Mouse (Mus musculus) midbrain, embryonic 11.5 days (tissue): Measurements from ENCODE around the gene Prrt3. TPM values are rescaled to one million over a fixed set of nuclear protein-coding genes. Genes with fewer than 3 reads are reported as not detected.

Source experiments
- ATAC-seq: fragments of 200-750 bp; cut with Nextera tagmentation; 2 replicates; pipeline ENCODE4 v1.8.0; 2017; ENCODE audit warnings: moderate TSS enrichment, moderate library complexity; ENCODE audit not compliant: low FRiP score
- DNase-seq: peaks from one replicate; pipeline ENCODE4 v3.0.0; 2015; ENCODE audit warnings: low spot score; ENCODE audit errors: missing footprints
- H3K27ac ChIP-seq: fragments of 300-500 bp; sonication (generic); 2 replicates; pipeline ENCODE4 v1.5.1; 2014; ENCODE audit warnings: low read depth, low read length
- H3K27me3 ChIP-seq: fragments of 300-500 bp; sonication (generic); 2 replicates; pipeline ENCODE4 v1.6.1; 2014; ENCODE audit warnings: mild to moderate bottlenecking, low read length, moderate library complexity, mixed read lengths; ENCODE audit not compliant: control insufficient read depth, insufficient read depth
- H3K36me3 ChIP-seq: fragments of 300-500 bp; sonication (generic); 2 replicates; pipeline ENCODE4 v1.6.1; 2014; ENCODE audit warnings: mild to moderate bottlenecking, low read length, moderate library complexity, mixed read lengths; ENCODE audit not compliant: control insufficient read depth, insufficient read depth
- H3K4me1 ChIP-seq: fragments of 300-500 bp; sonication (generic); 2 replicates; pipeline ENCODE4 v1.6.1; 2014; ENCODE audit warnings: low read length; ENCODE audit not compliant: control insufficient read depth, insufficient read depth
- H3K4me2 ChIP-seq: fragments of 300-500 bp; sonication (generic); 2 replicates; pipeline ENCODE4 v1.6.1; 2014; ENCODE audit warnings: mild to moderate bottlenecking, moderate library complexity
- H3K4me3 ChIP-seq: fragments of 300-500 bp; sonication (generic); 2 replicates; pipeline ENCODE4 v1.5.1; 2014; ENCODE audit warnings: low read depth, low read length
- H3K9ac ChIP-seq: fragments of 300-500 bp; sonication (generic); 2 replicates; pipeline ENCODE4 v1.6.1; 2014; ENCODE audit warnings: low read length
- H3K9me3 ChIP-seq: fragments of 300-500 bp; sonication (generic); 2 replicates; pipeline ENCODE4 v1.6.1; 2016; ENCODE audit warnings: low read length; ENCODE audit not compliant: control insufficient read depth
- WGBS: fragments of 180-500 bp; shearing (Covaris S2); extraction: QIAGEN DNeasy Blood & Tissue Kit; methylation state at CpG from one replicate; pipeline ENCODE4 v1.1.7; 2014; 5-methylcytosine and 5-hydroxymethylcytosine counted together
- polyA plus RNA-seq: library from polyadenylated mRNA; unstranded; fragments of >200 nt; fragmentation: Nextera tagmentation; extraction: Ambion mirVana; gene quantifications from 2 replicates; pipeline ENCODE4 v1.2.1, GENCODE M21; 2014

Prrt3 gene
- polyA plus RNA-seq, 1 experiment from 2014 or later, result 0.97 TPM

DNA sequence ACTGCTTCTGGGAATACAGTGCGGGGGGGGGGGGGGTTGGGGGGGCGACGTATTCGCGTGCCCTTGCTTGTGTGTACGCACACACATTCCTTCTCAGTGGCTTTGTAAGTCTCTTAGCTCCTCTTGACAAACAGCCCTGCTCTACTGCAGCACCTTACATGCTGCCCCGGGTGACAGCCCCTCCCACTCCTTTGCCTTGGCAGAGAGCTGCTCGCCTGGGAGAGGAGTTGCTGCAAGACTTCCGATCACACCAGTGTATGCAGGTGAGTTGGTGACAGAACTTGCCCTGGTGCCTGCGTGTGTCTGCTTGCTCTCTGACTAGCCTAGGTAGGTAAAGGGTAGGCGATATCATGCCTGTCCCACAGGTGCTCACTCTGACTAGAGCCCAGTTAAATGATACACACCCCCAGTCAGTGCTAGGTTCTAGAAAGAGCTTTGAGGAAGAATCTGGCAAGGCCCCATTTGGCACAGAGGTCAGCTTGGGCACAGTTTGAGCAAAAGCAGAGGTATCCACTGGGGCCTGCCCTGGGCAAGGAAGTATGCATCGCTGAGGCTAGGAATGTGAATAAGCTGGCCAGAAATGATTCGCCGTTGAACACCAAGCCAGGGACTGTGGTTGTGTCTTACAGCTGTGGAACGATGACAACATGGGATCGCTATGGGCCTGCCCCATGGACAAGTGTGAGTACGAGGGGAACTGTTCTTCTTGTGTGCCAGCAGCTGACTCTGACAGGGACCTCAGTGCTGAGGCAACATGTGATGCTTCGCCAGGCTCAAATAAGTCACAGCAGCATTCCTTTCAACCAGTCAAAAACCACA is 21.0 kb downstream of the Prrt3 start:
- Histone ChIP-seq H3K4me1 (peaks cover 21% of the 10 kb centered on the region), H3K9ac (no peak overlapping the region), H3K9me3 (no peaks in the 10 kb centered on the region), H3K4me2 (no peak overlapping the region), H3K27ac (no peak overlapping the region), H3K4me3 (no peak overlapping the region), H3K36me3 (no peaks in the 10 kb centered on the region), H3K27me3 (no peaks in the 10 kb centered on the region; the same call in 1 of the 2 replicates)
- DNase-seq (no peak), ATAC-seq (no peak)
- WGBS, result 63% methylated on average over 18 of the region's 18 CpGs

DNA sequence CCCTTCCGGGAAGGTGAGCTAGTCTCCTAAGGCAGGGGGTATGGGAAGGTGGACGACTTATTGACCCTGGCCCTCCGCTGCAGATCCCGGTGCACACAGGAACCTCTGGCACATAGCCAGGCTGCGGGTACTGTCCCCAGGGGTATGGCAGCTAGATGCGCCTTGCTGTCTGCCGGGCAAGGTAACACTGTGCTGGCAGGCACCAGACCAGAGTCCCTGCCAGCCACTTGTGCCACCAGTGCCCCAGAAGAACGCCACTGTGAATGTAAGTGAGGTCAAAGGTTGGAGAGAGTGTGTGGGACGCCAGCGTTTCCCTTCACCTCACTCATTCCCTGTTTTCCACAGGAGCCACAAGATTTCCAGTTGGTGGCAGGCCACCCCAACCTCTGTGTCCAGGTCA is 22.8 kb downstream of the Prrt3 start:
- ATAC-seq (no peak), DNase-seq (no peak)
- Histone ChIP-seq H3K36me3 (no peaks in the 10 kb centered on the region), H3K4me1 (peaks cover 16% of the 10 kb centered on the region), H3K27me3 (no peaks in the 10 kb centered on the region; the same call in 1 of the 2 replicates), H3K4me3 (no peak overlapping the region), H3K9me3 (no peaks in the 10 kb centered on the region), H3K27ac (no peak overlapping the region), H3K9ac (no peak overlapping the region), H3K4me2 (no peak overlapping the region)
- WGBS, result 85% methylated on average over 10 of the region's 10 CpGs

DNA sequence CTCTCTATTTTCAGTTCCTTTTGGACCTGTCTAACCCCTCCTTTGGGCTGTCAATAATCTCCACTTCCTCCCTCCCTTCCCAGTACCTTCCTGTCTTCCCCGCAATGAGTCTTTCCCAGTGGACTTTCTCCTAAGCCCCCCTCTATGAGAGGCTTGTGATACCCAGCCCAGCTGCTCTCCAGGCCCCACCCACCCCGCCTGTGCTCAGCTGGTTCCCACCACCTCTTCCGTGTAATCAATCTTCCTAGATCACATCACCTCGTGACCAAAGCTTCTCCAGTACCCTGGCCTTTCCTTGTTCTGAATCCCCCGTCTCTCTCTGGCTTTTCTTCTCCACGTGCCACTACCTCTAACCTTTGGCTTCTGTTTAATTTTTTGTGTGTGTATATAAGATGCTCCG is 24.4 kb downstream of the Prrt3 start:
- no peak overlapping the region for H3K4me2 ChIP-seq
- peaks cover 10% of the 10 kb centered on the region; the same call in 1 of the 2 replicates for H3K4me1 ChIP-seq
- H3K9me3 ChIP-seq, result no peaks in the 10 kb centered on the region
- H3K4me3 ChIP-seq, result no peak overlapping the region
- no peak overlapping the region for H3K27ac ChIP-seq
- no peaks in the 10 kb centered on the region; the same call in 1 of the 2 replicates for H3K27me3 ChIP-seq
- 59% methylated on average over 7 of the region's 7 CpGs for WGBS
- DNase-seq, result no peak
- no peaks in the 10 kb centered on the region for H3K36me3 ChIP-seq
- H3K9ac ChIP-seq, result no peak overlapping the region
- ATAC-seq, result 0 out of 2 replicates have a peak, but pooled peaks have one; percentile 31

DNA sequence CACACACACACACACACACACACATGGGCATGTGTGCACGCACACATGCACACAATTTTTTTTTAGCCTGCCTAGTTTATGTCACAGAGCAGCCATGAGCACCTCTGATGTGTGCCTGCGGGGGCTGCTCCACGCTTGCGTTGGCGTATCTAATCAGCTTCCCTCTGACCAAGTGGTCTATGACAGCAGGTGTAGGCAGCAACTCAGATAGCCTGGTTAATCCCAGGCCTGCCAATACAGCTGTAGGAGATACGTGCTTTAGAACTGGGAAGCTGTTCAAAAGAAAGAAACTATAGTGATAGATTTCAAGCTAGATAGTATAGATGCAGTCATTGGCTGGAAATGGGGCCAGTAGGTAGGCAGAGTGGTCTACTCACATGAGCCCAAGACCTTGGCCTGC is 28.0 kb downstream of the Prrt3 start:
- Histone ChIP-seq H3K9ac (no peak overlapping the region), H3K36me3 (no peaks in the 10 kb centered on the region), H3K4me3 (no peak overlapping the region), H3K4me1 (peaks cover 4% of the 10 kb centered on the region), H3K4me2 (no peak overlapping the region), H3K9me3 (no peaks in the 10 kb centered on the region), H3K27ac (no peak overlapping the region), H3K27me3 (peaks cover 19% of the 10 kb centered on the region)
- ATAC-seq (no peak), DNase-seq (peak; percentile 19)
- WGBS, result 88% methylated on average over 6 of the region's 6 CpGs

DNA sequence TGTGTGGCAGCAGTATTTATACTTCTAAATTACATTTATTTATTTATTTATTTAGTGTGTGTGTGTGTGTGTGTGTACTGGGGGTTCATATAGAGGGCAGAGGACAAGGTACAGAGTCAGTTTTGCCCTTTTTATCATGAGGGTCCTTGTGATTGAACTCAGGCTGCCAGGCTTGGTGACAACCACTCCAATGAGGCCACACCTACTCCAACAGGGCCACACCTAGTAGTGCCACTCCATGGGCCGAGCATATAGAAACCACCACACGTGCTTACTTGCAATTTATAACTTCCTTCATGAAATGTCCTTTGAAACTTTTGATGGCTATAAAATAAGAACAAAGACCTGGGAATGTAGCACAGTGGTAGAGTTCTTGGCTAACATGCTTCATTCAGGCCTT is 28.5 kb downstream of the Prrt3 start:
- no peaks in the 10 kb centered on the region for H3K36me3 ChIP-seq
- no peak overlapping the region for H3K4me3 ChIP-seq
- H3K4me1 ChIP-seq, result peaks cover 4% of the 10 kb centered on the region
- H3K27me3 ChIP-seq, result peaks cover 19% of the 10 kb centered on the region
- 86% methylated on average over 2 of the region's 2 CpGs for WGBS
- H3K4me2 ChIP-seq, result no peak overlapping the region
- no peak overlapping the region for H3K27ac ChIP-seq
- no peak overlapping the region for H3K9ac ChIP-seq
- DNase-seq (peak; percentile 73), ATAC-seq (no peak)
- no peaks in the 10 kb centered on the region for H3K9me3 ChIP-seq

DNA sequence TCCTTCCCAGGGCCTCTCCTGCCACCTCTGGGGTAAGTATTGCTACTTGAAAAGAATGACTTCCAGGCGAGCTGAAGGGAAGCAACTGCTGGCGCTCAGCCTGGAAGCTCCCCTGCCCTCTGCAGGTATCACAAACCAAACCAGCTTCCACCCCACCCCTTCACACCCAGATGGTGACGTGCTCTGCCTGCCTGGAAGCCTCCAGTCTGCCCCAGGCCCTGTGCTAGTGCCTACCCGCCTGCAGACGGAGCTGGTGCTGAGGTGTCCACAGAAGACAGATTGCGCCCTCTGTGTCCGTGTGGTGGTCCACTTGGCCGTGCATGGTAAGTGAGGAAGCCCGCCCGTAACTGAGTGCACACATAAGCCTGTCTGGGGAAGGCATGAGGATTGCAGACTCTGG is 29.7 kb downstream of the Prrt3 start:
- Histone ChIP-seq H3K4me2 (no peak overlapping the region), H3K9ac (no peak overlapping the region), H3K4me3 (no peak overlapping the region), H3K4me1 (peaks cover 4% of the 10 kb centered on the region), H3K27ac (no peak overlapping the region), H3K27me3 (peaks cover 19% of the 10 kb centered on the region), H3K9me3 (no peaks in the 10 kb centered on the region), H3K36me3 (no peaks in the 10 kb centered on the region)
- ATAC-seq (no peak), DNase-seq (peak; percentile 45)
- 71% methylated on average over 10 of the region's 10 CpGs for WGBS

DNA sequence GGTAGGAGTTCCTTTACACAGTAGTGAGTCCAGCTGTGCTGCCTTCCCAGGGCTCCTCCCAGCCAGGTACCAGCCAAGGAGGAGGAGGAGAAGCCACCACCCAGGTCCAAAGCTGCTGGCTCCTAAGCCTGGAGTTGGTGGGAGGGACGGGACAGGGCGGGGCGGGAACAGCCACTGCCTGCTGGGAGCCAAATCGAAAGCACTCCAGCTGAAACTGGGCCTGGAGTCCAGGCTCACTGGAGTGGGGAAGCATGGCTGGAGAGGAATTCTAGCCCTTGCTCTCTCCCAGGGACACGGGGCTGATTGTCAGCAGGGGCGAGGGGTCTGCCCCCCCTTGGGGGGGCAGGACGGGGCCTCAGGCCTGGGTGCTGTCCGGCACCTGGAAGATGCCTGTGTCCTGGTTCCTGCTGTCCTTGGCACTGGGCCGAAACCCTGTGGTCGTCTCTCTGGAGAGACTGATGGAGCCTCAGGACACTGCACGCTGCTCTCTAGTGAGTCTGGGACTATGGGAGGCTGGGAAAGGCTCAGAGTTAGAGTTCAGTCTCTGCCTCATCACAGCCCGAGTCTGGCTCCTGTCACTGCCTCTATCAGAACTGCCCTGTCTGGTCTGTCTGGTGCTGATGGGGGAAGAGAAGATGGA is 30.3 kb downstream of the Prrt3 start, which contains the start of gene Il17rc:
Gene Il17rc, plus strand, starts transcription at position 131 of the 640 bp plus-strand sequence.
- 17% methylated on average over 12 of the region's 12 CpGs for WGBS
- DNase-seq, result peak; percentile 90
- no peak within 1 kb of the TSS for H3K4me2 ChIP-seq

DNA sequence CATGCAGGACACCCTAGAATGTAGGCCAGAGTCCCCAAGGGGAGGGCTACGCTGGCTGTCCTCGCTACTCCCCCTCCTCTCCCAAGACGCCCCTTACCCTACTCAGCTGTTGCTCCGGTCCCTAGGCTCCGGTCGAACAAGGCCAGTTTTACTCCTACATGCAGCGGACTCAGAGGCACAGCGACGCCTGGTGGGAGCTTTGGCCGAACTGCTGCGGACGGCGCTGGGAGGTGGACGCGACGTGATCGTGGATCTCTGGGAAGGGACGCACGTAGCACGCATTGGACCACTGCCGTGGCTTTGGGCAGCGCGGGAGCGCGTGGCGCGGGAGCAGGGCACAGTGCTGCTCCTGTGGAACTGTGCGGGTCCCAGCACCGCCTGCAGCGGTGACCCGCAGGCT is 32.3 kb downstream of the Prrt3 start:
- H3K9me3 ChIP-seq, result no peaks in the 10 kb centered on the region
- 1% methylated on average over 31 of the region's 31 CpGs for whole genome bisulfite sequencing
- DNase-seq (peak; percentile 98), ATAC-seq (peak; percentile 82)
- H3K4me1 ChIP-seq, result peaks cover 4% of the 10 kb centered on the region
- peak overlapping the region; percentile 28 for H3K4me3 ChIP-seq
- peak overlapping the region; percentile 47 for H3K9ac ChIP-seq
- no peaks in the 10 kb centered on the region for H3K36me3 ChIP-seq
- peak overlapping the region; percentile 47 for H3K4me2 ChIP-seq
- peaks cover 19% of the 10 kb centered on the region for H3K27me3 ChIP-seq
- no peak overlapping the region for H3K27ac ChIP-seq

More for the DNA sequence above, 30.3 kb downstream of the Prrt3 start, which contains the start of gene Il17rc:
- H3K27me3 ChIP-seq, result peaks cover 19% of the 10 kb centered on the region
- no peak for ATAC-seq
- no peak within 1 kb of the TSS for H3K4me3 ChIP-seq
- H3K9me3 ChIP-seq, result no peaks in the 10 kb centered on the region
- no peaks in the 10 kb centered on the region for H3K36me3 ChIP-seq
- H3K27ac ChIP-seq, result no peak within 1 kb of the TSS
- H3K9ac ChIP-seq, result 0 out of 2 replicates have a peak within 1 kb of the TSS, but pooled peaks have one; percentile 20
- peaks cover 4% of the 10 kb centered on the region for H3K4me1 ChIP-seq

DNA sequence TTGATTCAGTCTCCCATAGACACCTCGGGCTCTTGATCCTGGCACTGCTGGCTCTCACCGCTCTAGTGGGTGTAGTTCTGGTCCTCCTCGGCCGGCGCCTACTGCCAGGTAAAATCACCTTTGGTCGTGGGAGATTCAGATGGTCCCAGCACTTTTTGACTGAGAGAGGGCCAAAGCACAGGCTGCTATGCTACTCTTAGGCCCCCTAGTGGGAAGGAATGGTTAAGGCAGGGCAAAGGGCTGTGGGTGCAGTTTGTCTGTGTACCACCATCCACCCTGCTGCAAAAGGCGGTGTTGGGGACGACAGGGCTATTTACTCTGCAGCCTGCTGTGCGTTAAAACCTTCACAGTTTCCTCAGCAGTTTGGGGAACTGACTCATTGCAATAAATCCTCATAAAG is 32.7 kb downstream of the Prrt3 start:
- Histone ChIP-seq H3K4me3 (peak overlapping the region; percentile 28), H3K36me3 (no peaks in the 10 kb centered on the region), H3K9ac (peak overlapping the region; percentile 47), H3K27me3 (peaks cover 19% of the 10 kb centered on the region), H3K4me2 (peak overlapping the region; percentile 47), H3K27ac (no peak overlapping the region), H3K4me1 (peaks cover 4% of the 10 kb centered on the region), H3K9me3 (no peaks in the 10 kb centered on the region)
- peak; percentile 81 for ATAC-seq
- DNase-seq, result peak; percentile 95
- 11% methylated on average over 9 of the region's 9 CpGs for WGBS
